21 mouse cellular contexts compared by ENCODE assay signal in the genomic region with DNA sequence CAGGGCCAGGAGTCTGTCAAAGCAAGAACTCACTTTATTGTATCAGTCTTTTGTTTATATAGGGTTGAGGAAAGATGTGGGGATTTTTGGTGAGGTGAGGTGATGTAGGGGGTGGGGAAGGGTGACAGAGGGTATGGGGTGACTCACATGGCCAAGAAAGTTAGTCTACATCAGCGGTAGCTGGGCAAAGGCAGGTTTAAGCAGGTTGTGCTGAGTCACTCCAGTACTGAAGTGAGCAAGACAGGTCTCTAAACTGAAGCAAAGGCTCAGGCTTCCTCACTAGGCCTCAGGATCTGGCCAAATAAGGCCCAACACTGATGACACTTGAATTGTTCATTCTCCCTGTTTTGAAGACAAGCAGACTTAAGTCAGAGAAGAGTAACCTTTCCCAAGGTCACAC.
DNase-seq lines count a peak whose midpoint lies in the region; TF ChIP-seq lines count a peak whose summit lies in the region.
"Had no signal": no experiment of that assay in that cellular context is flagged by ENCODE, and none has a peak within 500 bp of the region (broad histone marks: within the 10 kb centered on the region; RNA-seq: fewer than 3 reads in every experiment).

No protein-coding gene starts in this region.

- DNase-seq in 3134 (ENCODE audit: extremely low read depth, insufficient read length, low spot score) (peak; percentile 23), 3T3-L1 (ENCODE audit: low read depth, low spot score) (peak; percentile 61), MEL (ENCODE audit: low read depth, low spot score) (peak; percentile 20)
- DNase-seq in induced T-regulatory cell, adult 2 months (ENCODE audit: low read depth): peak; percentile 3
- DNase-seq in yolk sac, embryonic 10.5 days (ENCODE audit: low spot score): no peak
- DNase-seq in right cerebral cortex, postnatal 10 days (ENCODE audit: low spot score in 2 of 2): no peak
- no peak for DNase-seq in cerebellum, adult 11-12 months
- DNase-seq: adrenal gland, adult 8-10 months; adrenal gland, postnatal 36 days; cerebellum, adult 8-10 months; cerebellum, postnatal 14 days; gastrocnemius, postnatal 10 days; heart, adult 18-20 months; heart, postnatal 14 days had no signal

- no peak for TF ChIP-seq POLR2A in MEL (IDR thresholded peaks at IDR 0.05; ENCODE audit: control insufficient read depth in 1 of 2, insufficient read depth in 1 of 2, low read depth in 1 of 2, low read length in 2 of 2, poor library complexity in 1 of 2)

- TF ChIP-seq CTCF in MEL (IDR thresholded peaks at IDR 0.05 in 2 of 3, conservative IDR thresholded peaks at IDR 0.05 in 1 of 3; ENCODE audit: control insufficient read depth in 1 of 3, insufficient read depth in 1 of 3, low read depth in 2 of 3, low read length in 3 of 3, poor library complexity in 1 of 3, severe bottlenecking in 1 of 3): no peak

- peaks cover 0 to 8% of the 10 kb centered on the region in 2 experiments; a peak in 2 of 4 replicates for H3K36me3 ChIP-seq in MEL (ENCODE audit: control insufficient read depth in 1 of 2, insufficient read depth in 2 of 2, low read length in 2 of 2)
- H3K36me3 ChIP-seq: embryonic facial prominence, embryonic 12.5 days; G1E had no signal

- no peak for TF ChIP-seq RAD21 in MEL (IDR thresholded peaks at IDR 0.05; ENCODE audit: low read depth, low read length)

- H3K9ac ChIP-seq in MEL (ENCODE audit: control insufficient read depth, low read depth, low read length, poor library complexity, severe bottlenecking): no peak overlapping the region
- H3K9ac ChIP-seq: embryonic facial prominence, embryonic 12.5 days; forebrain, embryonic 12.5 days; heart, embryonic 15.5 days; hindbrain, embryonic 13.5 days had no signal

- H3K27me3 ChIP-seq in MEL (ENCODE audit: control insufficient read depth in 1 of 2, insufficient read depth in 2 of 2, low read length in 2 of 2): no peaks in the 10 kb centered on the region
- H3K27me3 ChIP-seq: embryonic facial prominence, embryonic 12.5 days; forebrain, embryonic 12.5 days; heart, embryonic 15.5 days; hindbrain, embryonic 13.5 days; Patski had no signal

- H3K4me1 ChIP-seq in MEL (ENCODE audit: control insufficient read depth in 1 of 2, insufficient read depth in 2 of 2, low read length in 2 of 2): peaks cover 4 to 14% of the 10 kb centered on the region in 2 experiments
- H3K4me1 ChIP-seq: embryonic facial prominence, embryonic 12.5 days; forebrain, embryonic 12.5 days; heart, embryonic 15.5 days; hindbrain, embryonic 13.5 days had no signal

- no peak overlapping the region for H3K27ac ChIP-seq in MEL (ENCODE audit: control insufficient read depth, low read depth, low read length)
- H3K27ac ChIP-seq: embryonic facial prominence, embryonic 12.5 days; forebrain, embryonic 12.5 days; heart, embryonic 15.5 days; hindbrain, embryonic 13.5 days; hindbrain, postnatal 0 days had no signal

- TF ChIP-seq EP300 in MEL (IDR thresholded peaks at IDR 0.05; ENCODE audit: low read depth in 1 of 2, low read length in 2 of 2): no peak

- H3K79me2 ChIP-seq in MEL (ENCODE audit: control insufficient read depth, insufficient read depth, low read length, poor library complexity): no peaks in the 10 kb centered on the region

- H3K9me3 ChIP-seq in MEL (replicated peaks; ENCODE audit: insufficient read depth, low read length): no peaks in the 10 kb centered on the region
- H3K9me3 ChIP-seq: embryonic facial prominence, embryonic 12.5 days; forebrain, embryonic 12.5 days; heart, embryonic 15.5 days; hindbrain, embryonic 13.5 days had no signal

- H3K4me3 ChIP-seq in MEL (ENCODE audit: control insufficient read depth in 1 of 2, insufficient read depth in 1 of 2, low read depth in 2 of 2, low read length in 2 of 2): no peak overlapping the region
- H3K4me3 ChIP-seq: embryonic facial prominence, embryonic 12.5 days; forebrain, embryonic 12.5 days; heart, embryonic 15.5 days; hindbrain, embryonic 13.5 days had no signal

TF ChIP-seq in MEL, 35 proteins besides CTCF, POLR2A, EP300 and RAD21:
- no peak for TF ChIP-seq POLR2AphosphoS5 (IDR thresholded peaks at IDR 0.05; ENCODE audit: borderline replicate concordance, low read depth, low read length)
- no peak for TF ChIP-seq ZC3H11A (IDR thresholded peaks at IDR 0.05; ENCODE audit: low read depth, low read length)
- TF ChIP-seq ZKSCAN1 (IDR thresholded peaks at IDR 0.05; ENCODE audit: low read depth, low read length): no peak
- no peak for TF ChIP-seq UBTF (IDR thresholded peaks at IDR 0.05; ENCODE audit: borderline replicate concordance, insufficient read depth, low read depth, low read length)

Comparison
In these comparisons a context has a peak if more than half of its experiments do, and no peak if none do; other contexts are left out.
1. DNase-seq: peak in 3134 (single experiment), 3T3-L1 (single experiment), MEL (single experiment) and induced T-regulatory cell, adult 2 months (single experiment); none in yolk sac, embryonic 10.5 days (single experiment), right cerebral cortex, postnatal 10 days (0 of 2) and cerebellum, adult 11-12 months (single experiment).